Mouse (Mus musculus): ENCODE measurements around the gene Trpm8.

GRCm38 (mm10) chr1:88408340-88408739, 130.9 kb downstream of the Trpm8 start:
- TF ChIP-seq EP300 (IDR thresholded peaks at IDR 0.05; ENCODE audit: low read depth) (no peak), CTCF (IDR thresholded peaks at IDR 0.05; ENCODE audit: low read depth) (no peak)

Data from heart, postnatal 0 days (tissue).